Mouse (Mus musculus): Measurements from ENCODE around the gene Tollip.
"Not testable (repeated sequence)": the region's sequence is repeated elsewhere in the genome, so short reads cannot be mapped to it uniquely, and the experiment has no call there.

The Tollip gene

DNA sequence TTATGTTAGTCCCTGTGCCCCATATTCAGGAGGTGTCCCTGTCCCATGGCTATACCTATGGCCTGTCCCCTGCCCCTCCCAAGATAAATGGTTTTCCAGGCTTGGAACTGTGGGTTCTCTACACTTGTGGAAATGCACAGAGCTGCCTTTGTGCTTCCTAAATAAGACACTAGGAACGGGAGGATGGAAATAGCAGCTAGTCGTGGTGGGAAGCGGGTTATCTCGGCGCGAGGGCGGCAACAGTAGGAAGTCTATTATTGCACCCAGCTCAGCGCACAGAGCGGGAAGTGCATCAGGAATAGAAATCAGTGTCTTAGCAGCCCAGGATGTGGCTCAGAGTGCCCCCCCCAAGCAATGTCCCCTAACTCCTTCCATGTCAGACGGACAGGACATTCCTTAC, 10.3 kb upstream of the Tollip start:
- no peak for DNase-seq

DNA sequence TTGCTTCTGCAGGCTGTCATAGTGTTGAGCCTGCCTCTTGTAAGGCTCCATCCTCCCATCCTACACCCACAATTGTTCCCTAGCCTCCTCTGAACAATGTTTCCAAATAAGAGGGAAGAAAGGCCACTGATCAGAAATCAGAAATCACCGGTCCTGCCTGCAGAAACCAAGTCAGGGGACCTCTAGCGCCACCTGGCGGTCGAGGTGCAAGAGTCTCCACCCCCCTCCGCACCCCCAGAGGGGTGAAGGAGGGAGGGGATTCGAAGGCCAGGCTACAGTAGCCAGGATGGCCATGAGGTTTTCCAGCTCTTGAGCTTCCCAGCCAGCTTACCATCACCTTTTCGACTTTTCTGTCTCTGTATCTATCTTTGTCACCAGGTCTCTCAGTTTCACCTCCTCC, 6.6 kb upstream of the Tollip start:
- peak; percentile 68 for DNase-seq

DNA sequence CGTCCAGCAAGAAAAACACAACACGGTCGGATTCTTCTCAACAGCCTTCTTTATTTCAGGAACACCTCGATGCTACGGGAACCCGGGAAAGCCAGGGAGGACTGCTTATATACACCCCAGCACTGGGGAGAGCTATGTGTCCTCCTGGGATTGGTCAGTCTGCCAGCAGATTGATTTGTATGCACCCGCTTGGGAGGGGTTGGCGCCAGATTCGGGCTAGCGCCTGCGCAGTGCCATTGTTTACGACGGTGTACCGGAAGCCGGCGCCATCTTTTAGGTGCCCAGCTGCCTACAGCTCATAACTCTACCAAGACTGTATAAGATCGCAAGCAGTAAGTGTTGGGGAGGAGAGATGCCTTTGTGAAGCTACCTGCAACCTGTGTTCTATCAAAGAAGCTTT, 5.8 kb upstream of the Tollip start:
- not testable (repeated sequence) for DNase-seq

DNA sequence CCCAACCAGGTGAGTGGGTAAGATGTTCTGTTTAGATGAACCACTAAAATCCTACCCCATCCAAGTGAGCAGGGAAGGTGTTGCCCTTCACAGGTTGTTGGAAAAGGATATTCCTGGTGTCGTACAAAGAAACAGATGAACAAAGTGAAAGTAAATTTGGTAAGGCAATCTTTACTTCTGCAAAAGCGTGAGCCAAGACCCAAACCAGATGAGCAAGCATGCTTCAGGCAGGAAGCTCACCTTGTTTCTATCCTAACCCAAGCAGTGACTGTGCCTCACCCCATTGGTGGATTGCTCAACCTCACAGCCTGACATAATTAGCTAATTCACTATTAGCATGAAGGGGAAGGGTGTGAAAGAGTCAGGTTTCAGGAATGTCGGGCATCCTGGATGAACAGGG, 7.0 kb downstream of the Tollip start:
- no peak for DNase-seq

DNA sequence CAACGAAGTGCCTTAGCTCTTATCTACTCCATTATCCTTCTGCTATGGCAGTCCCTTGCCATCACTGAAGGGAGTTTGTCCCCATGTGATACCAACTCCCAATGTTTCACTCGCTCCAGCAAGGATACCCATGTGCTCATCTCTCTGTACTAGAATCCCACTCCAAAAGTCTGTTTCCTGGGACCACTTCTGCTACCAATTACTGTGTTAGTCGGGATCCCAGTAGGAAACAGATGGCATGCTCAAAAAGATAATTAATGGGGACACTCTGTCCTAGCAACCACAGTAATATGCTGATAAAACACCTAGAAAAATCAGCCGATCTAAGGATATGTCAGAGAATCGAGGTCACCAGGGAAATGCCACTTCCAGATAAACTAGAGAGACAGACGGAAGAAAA, 9.7 kb downstream of the Tollip start:
- DNase-seq: no peak

DNA sequence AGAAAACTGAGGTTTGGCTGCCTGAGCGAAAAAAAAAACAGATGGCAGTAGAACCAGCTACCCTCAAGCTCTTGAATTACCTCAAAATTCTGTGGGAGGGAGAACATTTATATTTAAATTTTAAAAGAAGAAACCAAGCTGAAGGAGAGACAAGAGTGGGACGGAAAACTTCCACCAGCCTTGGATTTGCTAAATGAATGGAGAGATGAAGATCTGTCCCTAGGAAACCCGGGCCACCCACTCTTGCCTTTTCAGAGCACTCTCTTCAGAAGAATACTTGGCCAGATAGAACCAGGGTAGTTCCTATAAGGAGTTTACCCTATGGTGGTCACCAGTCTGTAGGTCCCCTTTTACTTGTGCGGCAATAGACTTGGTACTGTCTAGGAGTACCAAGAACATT, 15.5 kb downstream of the Tollip start:
- no peak for DNase-seq

DNA sequence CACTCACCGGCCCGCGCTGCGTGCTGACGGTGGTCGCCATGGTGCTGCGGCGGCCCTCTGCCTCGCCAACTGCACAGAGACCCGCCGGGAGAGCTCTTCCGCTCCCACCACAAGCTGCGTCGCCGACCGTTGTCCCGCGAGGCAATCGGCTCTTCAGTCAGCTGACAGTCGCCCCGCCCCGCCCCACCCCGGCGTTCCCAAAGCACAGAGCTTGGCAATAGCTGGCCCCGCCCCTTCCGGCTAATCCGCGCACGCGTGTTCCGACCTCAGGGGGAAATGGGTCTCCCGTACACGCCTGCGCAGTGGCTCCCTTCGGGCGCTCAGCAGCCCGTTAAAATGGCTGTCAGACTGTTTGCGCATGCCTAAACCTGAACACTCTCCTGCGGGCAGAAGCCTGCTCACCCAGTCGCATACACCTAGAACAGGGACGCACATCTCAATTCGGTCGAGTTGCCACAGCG, 16.0 kb downstream of the Tollip start:
- DNase-seq: peak; percentile 100

DNA sequence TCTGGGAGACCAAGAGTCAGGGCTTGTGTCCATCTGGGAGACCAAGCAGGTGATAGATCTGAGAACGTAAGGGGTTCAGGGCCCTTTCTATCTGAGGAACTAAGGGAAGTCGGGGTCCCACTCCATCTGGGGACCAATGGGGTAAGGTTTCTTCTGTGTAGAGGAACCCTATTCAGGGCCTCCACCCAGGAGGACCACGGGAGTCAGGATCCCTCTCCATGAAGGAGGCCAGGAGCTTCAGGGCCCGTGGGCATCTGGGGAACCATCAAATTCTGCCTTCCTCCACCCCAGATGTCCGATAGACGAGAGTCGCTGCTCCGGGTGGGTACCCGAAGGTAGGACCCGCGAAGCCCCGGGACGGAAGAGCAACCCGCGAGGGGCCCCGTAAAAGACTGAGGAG, 16.5 kb downstream of the Tollip start:
- DNase-seq: no peak

DNA sequence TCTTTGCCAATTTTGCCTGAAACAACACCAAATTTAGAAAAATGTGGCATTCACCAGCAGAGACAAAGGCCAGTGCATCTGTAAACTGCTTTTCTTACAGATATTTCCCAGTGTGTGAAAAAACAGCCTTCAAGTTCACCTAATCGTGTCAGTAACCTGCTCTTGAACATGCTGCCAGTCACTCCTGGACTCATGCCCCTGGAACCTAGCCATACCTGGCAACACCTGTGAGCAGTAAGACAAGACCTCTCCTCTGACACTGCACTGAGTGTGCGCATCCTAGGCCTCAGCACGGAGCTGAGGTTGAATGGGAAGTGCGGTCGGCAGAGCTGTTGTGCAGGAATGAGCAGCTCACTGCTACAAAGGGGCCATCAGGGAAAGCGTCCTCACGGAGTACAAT, 26.2 kb downstream of the Tollip start:
- DNase-seq: no peak

DNA sequence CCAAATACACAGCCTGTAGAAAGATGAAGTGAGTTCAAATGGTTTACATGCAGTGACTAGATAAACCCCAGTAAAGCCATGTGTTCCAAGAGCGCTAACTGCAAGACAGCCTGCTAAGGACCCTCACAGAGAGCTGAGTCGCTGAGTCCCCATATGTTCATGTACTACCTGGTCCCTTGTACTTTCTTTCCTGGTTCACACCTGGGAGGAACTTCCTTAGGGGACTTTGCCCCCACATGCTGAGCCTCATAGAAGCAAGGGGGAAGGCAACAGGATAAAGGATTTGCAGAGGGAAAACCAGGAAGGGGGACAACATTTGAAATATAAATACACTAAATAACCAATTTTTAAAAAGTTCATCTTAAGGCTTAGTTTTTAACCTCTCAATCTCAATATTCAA, 39.5 kb downstream of the Tollip start:
- no peak for DNase-seq

DNA sequence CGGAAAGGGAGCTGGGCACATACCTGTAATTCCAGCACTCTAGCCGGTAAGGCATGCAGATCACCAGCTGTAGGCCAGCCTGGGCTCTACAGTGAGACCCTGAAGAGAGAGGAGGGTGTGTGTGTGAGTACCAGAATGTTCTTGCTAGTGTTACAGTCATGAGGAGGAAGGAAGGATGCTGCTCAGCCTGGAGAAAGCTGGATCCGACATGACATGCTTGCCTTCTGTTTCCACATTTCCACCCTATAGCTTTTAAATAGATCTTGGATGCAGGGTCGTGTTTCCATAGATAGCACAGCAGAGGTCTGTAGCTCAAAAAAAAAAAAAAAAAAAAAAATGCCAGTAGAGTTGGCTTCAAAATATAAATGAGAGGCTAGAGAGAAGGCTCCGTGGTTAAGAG, 43.4 kb downstream of the Tollip start:
- DNase-seq: no peak

DNA sequence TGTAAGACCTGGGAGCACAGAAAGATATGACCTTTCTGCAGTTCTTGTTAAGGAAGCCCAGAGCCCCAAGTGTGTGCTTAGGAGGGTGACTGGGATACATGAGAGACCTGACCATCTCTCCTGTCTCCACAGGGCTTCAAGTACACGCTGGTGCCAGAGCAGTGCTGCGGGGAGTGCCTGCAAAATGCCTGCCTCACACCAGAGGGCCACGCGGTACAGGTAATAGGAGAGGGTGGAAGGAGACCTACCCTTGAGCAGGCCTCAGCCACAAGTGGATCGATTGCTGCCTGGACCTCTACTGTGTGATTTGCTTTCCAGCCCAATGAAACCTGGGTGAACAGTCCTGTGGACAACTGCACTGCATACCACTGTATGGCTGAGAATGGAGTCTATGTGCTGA, 47.8 kb downstream of the Tollip start:
- peak; percentile 5 for DNase-seq

DNA sequence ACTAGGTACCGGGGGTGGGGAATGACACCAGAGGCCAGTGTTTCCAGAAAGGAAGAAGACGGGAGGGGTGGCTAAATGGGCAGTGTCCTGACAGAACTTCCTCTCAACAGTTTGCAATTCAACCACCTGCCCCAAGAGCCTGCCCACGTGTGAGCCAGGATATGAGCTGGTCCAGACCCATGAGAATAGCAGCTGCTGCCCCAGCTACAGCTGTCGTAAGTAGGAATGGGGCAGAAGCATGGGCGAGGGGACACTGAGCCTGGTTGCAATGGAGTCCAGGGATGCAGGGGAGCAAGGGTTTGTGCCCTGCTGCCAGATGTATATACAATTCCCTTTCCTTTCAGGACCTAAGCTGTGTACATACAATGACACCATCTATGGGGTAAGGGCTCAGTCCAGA, 48.7 kb downstream of the Tollip start:
- DNase-seq: no peak

DNA sequence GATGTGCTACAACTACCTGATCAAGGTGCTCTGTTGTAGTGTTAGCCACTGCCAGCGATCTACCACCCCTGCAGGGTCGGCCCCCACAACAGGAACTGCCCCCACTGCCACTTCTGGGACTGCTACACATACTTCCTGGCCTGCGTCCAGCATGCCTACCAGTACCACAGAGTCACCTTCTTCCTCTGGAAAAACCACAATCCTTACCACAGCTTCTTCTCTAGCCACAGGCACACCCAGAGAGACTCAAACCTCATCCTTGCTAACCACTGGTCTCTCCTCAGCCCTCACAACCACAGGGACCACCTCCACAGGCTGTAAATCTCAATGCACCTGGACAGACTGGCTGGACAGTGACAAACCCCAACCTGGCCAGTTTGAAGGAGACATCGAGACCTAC, 57.3 kb downstream of the Tollip start:
- DNase-seq: no peak

DNA sequence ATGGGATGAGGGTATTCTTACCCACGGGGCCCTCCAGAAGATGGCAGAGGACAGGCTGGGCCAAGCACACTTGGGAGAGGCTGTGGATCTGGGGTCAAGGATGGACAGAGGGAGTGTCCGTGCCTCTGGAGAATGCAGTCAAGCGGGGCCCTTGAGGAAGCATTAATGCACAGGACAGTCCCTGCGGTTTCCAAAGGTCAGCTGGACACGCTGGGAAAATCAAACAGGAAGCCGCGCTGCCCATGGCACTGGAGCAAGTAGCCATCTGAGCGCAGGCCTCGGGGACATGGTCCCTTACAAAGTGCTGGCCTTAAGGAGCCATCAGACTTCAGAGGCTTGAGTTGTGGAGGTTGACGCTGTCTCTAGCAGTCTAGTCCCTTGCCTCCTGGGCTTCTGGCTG, 78.0 kb downstream of the Tollip start:
- DNase-seq: no peak

DNA sequence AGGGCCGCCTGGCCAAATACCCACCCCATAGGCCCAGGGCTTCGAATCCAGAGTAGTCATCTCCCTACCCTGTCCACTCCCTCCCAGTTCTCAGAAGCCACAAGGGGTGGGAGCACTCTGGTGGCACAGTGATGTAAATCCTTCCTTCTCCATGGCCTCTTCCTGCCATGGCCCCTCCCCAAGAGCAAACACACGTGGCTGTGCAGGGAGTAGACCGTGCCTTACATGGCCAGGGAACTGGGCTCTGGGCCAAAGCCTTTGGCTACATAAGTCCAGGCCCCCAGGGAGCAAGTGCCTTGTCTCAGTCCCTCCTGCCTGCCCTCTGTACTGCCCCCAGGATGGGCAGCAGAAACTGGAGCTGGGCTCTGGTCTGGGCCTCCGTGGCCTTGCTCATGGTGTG, 79.5 kb downstream of the Tollip start, which contains the start of gene Muc5b:
Gene Muc5b (plus strand): TSS at position 292 of the 400 bp plus-strand sequence.
- no peak for DNase-seq

DNA sequence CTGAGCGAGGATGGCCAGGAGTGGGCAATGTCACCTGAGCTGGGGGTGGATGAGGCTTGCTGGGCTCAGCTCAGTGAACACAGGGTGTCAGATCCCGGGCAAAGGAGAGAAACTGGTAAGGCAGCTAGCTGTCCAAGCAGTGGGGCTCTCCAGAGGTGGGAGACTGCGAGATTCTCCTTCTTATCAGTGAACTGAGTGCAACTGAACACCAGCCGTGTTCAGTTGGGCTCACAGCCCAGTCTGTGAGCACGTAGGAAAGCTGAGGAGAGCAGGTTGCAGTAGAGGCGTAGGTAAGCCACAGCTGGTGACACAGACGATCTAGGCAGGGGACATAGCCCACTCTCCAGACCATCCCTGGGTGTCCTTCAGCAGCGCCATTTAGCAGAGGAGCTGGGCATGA, 81.9 kb downstream of the Tollip start:
- no peak for DNase-seq

DNA sequence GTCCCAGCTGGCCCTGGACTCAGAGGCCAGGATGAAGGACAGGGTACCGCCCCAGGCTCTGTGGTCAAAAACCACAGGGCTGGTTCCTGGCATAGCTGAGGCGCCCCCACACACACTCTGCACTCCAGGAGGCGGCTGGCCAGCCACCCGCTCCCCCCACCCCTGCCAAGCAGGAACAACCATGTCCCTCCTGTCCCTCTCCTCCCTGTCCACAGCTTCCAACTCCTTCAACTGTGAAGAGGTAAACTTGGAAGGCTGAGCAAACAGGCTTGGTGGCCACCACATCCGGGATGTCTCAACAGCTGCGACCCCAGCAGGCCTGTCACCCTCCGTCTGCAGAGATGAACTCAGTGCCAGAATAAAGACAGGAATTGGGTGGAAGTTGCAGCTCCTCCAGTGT, 82.4 kb downstream of the Tollip start:
- DNase-seq: peak; percentile 40
